Mouse (Mus musculus) neural tube, embryonic 11.5 days (tissue): Measurements from ENCODE around the gene Gna11. TPM values are rescaled to one million over a fixed set of nuclear protein-coding genes. Genes with fewer than 3 reads are reported as not detected.

ENCODE experiments used
- ATAC-seq: fragments of 200-750 bp; cut with Nextera tagmentation; 2 replicates; pipeline ENCODE4 v1.8.0; 2017; ENCODE audit warnings: moderate number of reproducible peaks, mild to moderate bottlenecking, moderate TSS enrichment, moderate library complexity; ENCODE audit not compliant: insufficient read depth, low FRiP score, low TSS enrichment
- DNase-seq: peaks from one replicate; pipeline ENCODE4 v3.0.0-alpha.2; 2015; ENCODE audit warnings: low spot score
- H3K27ac ChIP-seq: fragments of 300-500 bp; sonication (generic); 2 replicates; pipeline ENCODE4 v1.5.1; 2014; ENCODE audit warnings: low read depth, mild to moderate bottlenecking, low read length
- H3K27me3 ChIP-seq: fragments of 300-500 bp; sonication (generic); 2 replicates; pipeline ENCODE4 v1.6.1; 2014; ENCODE audit warnings: mild to moderate bottlenecking, low read length, mixed read lengths; ENCODE audit not compliant: control insufficient read depth, insufficient read depth
- H3K36me3 ChIP-seq: fragments of 300-500 bp; sonication (generic); 2 replicates; pipeline ENCODE4 v1.6.1; 2014; ENCODE audit warnings: mild to moderate bottlenecking, low read length, moderate library complexity, mixed read lengths; ENCODE audit not compliant: control insufficient read depth, insufficient read depth
- H3K4me1 ChIP-seq: fragments of 300-500 bp; sonication (generic); 2 replicates; pipeline ENCODE4 v1.6.1; 2014; ENCODE audit warnings: low read length, mixed read lengths; ENCODE audit not compliant: control insufficient read depth, insufficient read depth
- H3K4me2 ChIP-seq: fragments of 300-500 bp; sonication (generic); 2 replicates; pipeline ENCODE4 v1.6.1; 2014; ENCODE audit warnings: low read depth, mild to moderate bottlenecking, moderate library complexity
- H3K4me3 ChIP-seq: fragments of 300-500 bp; sonication (generic); 2 replicates; pipeline ENCODE4 v1.5.1; 2014; ENCODE audit warnings: low read depth, low read length
- H3K9ac ChIP-seq: fragments of 300-500 bp; sonication (generic); 2 replicates; pipeline ENCODE4 v1.6.1; 2014; ENCODE audit warnings: mild to moderate bottlenecking, low read length
- H3K9me3 ChIP-seq: fragments of 300-500 bp; sonication (generic); 2 replicates; pipeline ENCODE4 v1.6.1; 2016; ENCODE audit warnings: low read length; ENCODE audit not compliant: control insufficient read depth
- WGBS: fragments of 180-500 bp; shearing (Covaris S2); extraction: QIAGEN DNeasy Blood & Tissue Kit; methylation state at CpG from one replicate; pipeline ENCODE4 v1.1.7; 2014; 5-methylcytosine and 5-hydroxymethylcytosine counted together
- polyA plus RNA-seq: library from polyadenylated mRNA; unstranded; fragments of >200 nt; fragmentation: Nextera tagmentation; extraction: Ambion mirVana; gene quantifications from 2 replicates; pipeline ENCODE4 v1.2.1, GENCODE M21; 2014

Gna11 gene
- polyA plus RNA-seq, 1 experiment from 2014 or later, result 78.8 TPM

GRCm38 (mm10) chr10:81523570-81523969 lies 21.4 kb downstream of the Gna11 start:
- Histone ChIP-seq H3K4me1 (no peaks in the 10 kb centered on the region), H3K4me2 (no peak overlapping the region), H3K9ac (no peak overlapping the region), H3K27ac (no peak overlapping the region), H3K27me3 (peaks cover 5% of the 10 kb centered on the region; the same call in 1 of the 2 replicates), H3K36me3 (no peaks in the 10 kb centered on the region), H3K4me3 (no peak overlapping the region), H3K9me3 (no peaks in the 10 kb centered on the region)
- 18% methylated on average over 19 of the region's 19 CpGs for WGBS
- DNase-seq (no peak), ATAC-seq (no peak)

GRCm38 (mm10) chr10:81523142-81523541 lies 21.8 kb downstream of the Gna11 start:
- Histone ChIP-seq H3K9me3 (no peaks in the 10 kb centered on the region), H3K4me3 (no peak overlapping the region), H3K27me3 (peaks cover 5% of the 10 kb centered on the region; the same call in 1 of the 2 replicates), H3K27ac (no peak overlapping the region), H3K9ac (no peak overlapping the region), H3K4me1 (no peaks in the 10 kb centered on the region), H3K4me2 (no peak overlapping the region), H3K36me3 (no peaks in the 10 kb centered on the region)
- DNase-seq (no peak), ATAC-seq (no peak)
- 88% methylated on average over 6 of the region's 6 CpGs for WGBS

- 64% methylated on average over 3 of the region's 3 CpGs for WGBS
- Histone ChIP-seq H3K27me3 (peaks cover 5% of the 10 kb centered on the region; the same call in 1 of the 2 replicates), H3K36me3 (no peaks in the 10 kb centered on the region), H3K9ac (no peak overlapping the region), H3K27ac (no peak overlapping the region), H3K4me1 (no peaks in the 10 kb centered on the region), H3K9me3 (no peaks in the 10 kb centered on the region), H3K4me2 (no peak overlapping the region), H3K4me3 (no peak overlapping the region)
- ATAC-seq, result no peak
- DNase-seq, result no peak
These were observed 25.0 kb downstream of the Gna11 start for GRCm38 (mm10) chr10:81519978-81520365.

GRCm38 (mm10) chr10:81519227-81519977 lies 25.6 kb downstream of the Gna11 start:
- Histone ChIP-seq H3K27me3 (peaks cover 5% of the 10 kb centered on the region; the same call in 1 of the 2 replicates), H3K9me3 (no peaks in the 10 kb centered on the region)
- no peak for ATAC-seq

GRCm38 (mm10) chr10:81518546-81518945 lies 26.4 kb downstream of the Gna11 start:
- no peak overlapping the region for H3K9ac ChIP-seq
- H3K4me1 ChIP-seq, result no peaks in the 10 kb centered on the region
- no peaks in the 10 kb centered on the region for H3K36me3 ChIP-seq
- ATAC-seq (no peak), DNase-seq (peak; percentile 71)
- H3K4me3 ChIP-seq, result no peak overlapping the region
- H3K9me3 ChIP-seq, result no peaks in the 10 kb centered on the region
- H3K27ac ChIP-seq, result no peak overlapping the region
- WGBS, result 14% methylated on average over 4 of the region's 4 CpGs
- no peak overlapping the region for H3K4me2 ChIP-seq
- H3K27me3 ChIP-seq, result 0 out of 2 replicates have a peak, but pooled peaks cover 2% of the 10 kb centered on the region

More at GRCm38 (mm10) chr10:81519227-81519977, 25.6 kb downstream of the Gna11 start:
- Histone ChIP-seq H3K4me3 (no peak overlapping the region), H3K9ac (no peak overlapping the region), H3K4me2 (no peak overlapping the region), H3K36me3 (no peaks in the 10 kb centered on the region), H3K4me1 (no peaks in the 10 kb centered on the region), H3K27ac (no peak overlapping the region)
- 84% methylated on average over 6 of the region's 6 CpGs for WGBS
- DNase-seq, result no peak

- Histone ChIP-seq H3K36me3 (no peaks in the 10 kb centered on the region), H3K9me3 (no peaks in the 10 kb centered on the region), H3K4me1 (no peaks in the 10 kb centered on the region), H3K4me3 (no peak overlapping the region), H3K4me2 (no peak overlapping the region), H3K27me3 (peaks cover 8% of the 10 kb centered on the region; the same call in 1 of the 2 replicates), H3K27ac (no peak overlapping the region), H3K9ac (no peak overlapping the region)
- no peak for ATAC-seq
- DNase-seq, result no peak
- WGBS, result 84% methylated on average over 8 of the region's 8 CpGs
These were observed 27.8 kb downstream of the Gna11 start for GRCm38 (mm10) chr10:81517227-81517626.

GRCm38 (mm10) chr10:81513798-81514197 lies 31.2 kb downstream of the Gna11 start:
- H3K4me2 ChIP-seq, result no peak overlapping the region
- H3K27ac ChIP-seq, result no peak overlapping the region
- H3K9ac ChIP-seq, result no peak overlapping the region
- ATAC-seq (no peak), DNase-seq (no peak)
- H3K27me3 ChIP-seq, result peaks cover 7% of the 10 kb centered on the region; the same call in 1 of the 2 replicates
- H3K4me1 ChIP-seq, result no peaks in the 10 kb centered on the region
- H3K9me3 ChIP-seq, result no peaks in the 10 kb centered on the region
- 85% methylated on average over 5 of the region's 5 CpGs for WGBS
- H3K4me3 ChIP-seq, result no peak overlapping the region
- no peaks in the 10 kb centered on the region for H3K36me3 ChIP-seq

GRCm38 (mm10) chr10:81510246-81510810 lies 34.7 kb downstream of the Gna11 start:
- no peak for DNase-seq
- WGBS, result 85% methylated on average over 14 of the region's 14 CpGs
- no peaks in the 10 kb centered on the region for H3K4me1 ChIP-seq
- no peaks in the 10 kb centered on the region for H3K9me3 ChIP-seq
- H3K4me2 ChIP-seq, result no peak overlapping the region
- no peak overlapping the region for H3K9ac ChIP-seq
- ATAC-seq, result no peak
- no peaks in the 10 kb centered on the region for H3K36me3 ChIP-seq
- no peak overlapping the region for H3K4me3 ChIP-seq
- H3K27me3 ChIP-seq, result peaks cover 7% of the 10 kb centered on the region; the same call in 1 of the 2 replicates
- no peak overlapping the region for H3K27ac ChIP-seq
